In the genomic region with DNA sequence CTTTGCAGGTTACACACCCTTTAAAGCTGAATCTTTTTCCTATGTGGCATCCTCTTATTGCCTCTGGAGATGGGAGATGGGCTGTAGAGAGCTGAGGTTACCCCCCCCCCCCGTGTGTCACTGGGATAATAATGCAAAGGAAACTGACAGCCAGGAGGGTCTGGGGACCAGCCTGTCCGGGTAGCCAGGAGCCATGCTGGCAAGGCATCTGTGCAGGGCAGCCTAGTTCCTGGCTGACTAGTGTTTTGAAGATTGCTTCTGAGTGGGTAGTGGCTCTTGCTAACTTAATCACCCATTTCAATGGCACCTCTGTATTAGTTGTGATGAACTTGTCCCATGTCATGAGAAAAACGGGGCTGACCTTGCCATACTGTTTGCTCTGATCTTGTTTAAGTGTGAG, we compare ENCODE assay signal across 9 mouse cellular contexts. TPM values are rescaled to one million over a fixed set of nuclear protein-coding genes. Genes with fewer than 3 reads are reported as not detected.
DNase-seq lines count a peak whose midpoint lies in the region; ATAC-seq and TF ChIP-seq lines count a peak whose summit lies in the region.
"Had no signal": no experiment of that assay in that cellular context is flagged by ENCODE, and none has a peak within 500 bp of the region (broad histone marks: within the 10 kb centered on the region; RNA-seq: fewer than 3 reads in every experiment).

No protein-coding gene starts in this region.

- no peak for TF ChIP-seq POLR2A in kidney, adult 2 months (IDR thresholded peaks at IDR 0.05; ENCODE audit: low read depth, low read length)

- H3K36me3 ChIP-seq in kidney, adult 2 months (ENCODE audit: control insufficient read depth, insufficient read depth, low read length) = peaks cover 4% of the 10 kb centered on the region; the same call in 1 of the 2 replicates
- peaks cover 20% of the 10 kb centered on the region for H3K36me3 ChIP-seq in embryonic facial prominence, embryonic 14.5 days (ENCODE audit: control insufficient read depth, insufficient read depth, low read length)
- peaks cover 19% of the 10 kb centered on the region for H3K36me3 ChIP-seq in intestine, embryonic 14.5 days (ENCODE audit: control insufficient read depth, insufficient read depth, low read length)
- H3K36me3 ChIP-seq in midbrain, embryonic 16.5 days (ENCODE audit: control insufficient read depth, insufficient read depth, low read length) = 0 out of 2 replicates have a peak, but pooled peaks cover 3% of the 10 kb centered on the region

- peak overlapping the region; percentile 88 for H3K4me3 ChIP-seq in kidney, adult 2 months (ENCODE audit: insufficient read depth, low read depth, low read length)
- H3K4me3 ChIP-seq in embryonic facial prominence, embryonic 14.5 days (ENCODE audit: low read depth, low read length) = peak overlapping the region; percentile 93
- peak overlapping the region; percentile 89; the same call in 1 of the 2 replicates for H3K4me3 ChIP-seq in intestine, embryonic 14.5 days (ENCODE audit: low read depth, low read length)
- H3K4me3 ChIP-seq in midbrain, embryonic 16.5 days (ENCODE audit: low read depth, low read length) = peak overlapping the region; percentile 95

- no peak for DNase-seq in kidney, adult 2 months
- DNase-seq in kidney, adult 8-10 months = no peak
- DNase-seq in embryonic facial prominence, embryonic 14.5 days (ENCODE audit: low spot score) = no peak
- no peak for DNase-seq in intestine, embryonic 14.5 days (ENCODE audit: low spot score)
- no peak for DNase-seq in gastrocnemius, postnatal 10 days
- no peak for DNase-seq in urinary bladder, postnatal 10 days (ENCODE audit: low spot score)
- DNase-seq in left cerebral cortex, adult 11 months (ENCODE audit: low spot score) = no peak
- DNase-seq: adrenal gland, adult 8-10 months had no signal

- H3K27ac ChIP-seq in kidney, adult 2 months (ENCODE audit: insufficient read depth, low read depth, low read length) = 0 out of 2 replicates have a peak overlapping the region, but pooled peaks have one; percentile 10
- H3K27ac ChIP-seq in embryonic facial prominence, embryonic 14.5 days (replicated peaks; ENCODE audit: low read depth, low read length) = no peak overlapping the region
- H3K27ac ChIP-seq in intestine, embryonic 14.5 days (ENCODE audit: low read depth) = no peak overlapping the region
- no peak overlapping the region for H3K27ac ChIP-seq in midbrain, embryonic 16.5 days (ENCODE audit: low read length)

- H3K9ac ChIP-seq in embryonic facial prominence, embryonic 14.5 days (ENCODE audit: low read depth, low read length) = peak overlapping the region; percentile 86
- H3K9ac ChIP-seq in intestine, embryonic 14.5 days (ENCODE audit: low read length) = peak overlapping the region; percentile 81
- H3K9ac ChIP-seq in midbrain, embryonic 16.5 days (ENCODE audit: low read depth, low read length) = peak overlapping the region; percentile 79

- H3K4me1 ChIP-seq in kidney, adult 2 months (ENCODE audit: control insufficient read depth, insufficient read depth, low read length) = peaks cover 28% of the 10 kb centered on the region; the same call in 1 of the 2 replicates
- H3K4me1 ChIP-seq in embryonic facial prominence, embryonic 14.5 days (ENCODE audit: control insufficient read depth, insufficient read depth, low read length) = peaks cover 33% of the 10 kb centered on the region
- peaks cover 30% of the 10 kb centered on the region for H3K4me1 ChIP-seq in intestine, embryonic 14.5 days (replicated peaks; ENCODE audit: control insufficient read depth, insufficient read depth, low read length)
- H3K4me1 ChIP-seq in midbrain, embryonic 16.5 days (ENCODE audit: control insufficient read depth, insufficient read depth, low read length) = peaks cover 44% of the 10 kb centered on the region

- 36% methylated on average over 3 of the region's 3 CpGs for WGBS in kidney, adult 2 months
- WGBS in embryonic facial prominence, embryonic 14.5 days = 33% methylated on average over 3 of the region's 3 CpGs
- WGBS in intestine, embryonic 14.5 days = 48% methylated on average over 3 of the region's 3 CpGs
- 32% methylated on average over 3 of the region's 3 CpGs for WGBS in midbrain, embryonic 16.5 days

- H3K9me3 ChIP-seq in embryonic facial prominence, embryonic 14.5 days (ENCODE audit: control insufficient read depth, low read length) = no peaks in the 10 kb centered on the region
- no peaks in the 10 kb centered on the region for H3K9me3 ChIP-seq in intestine, embryonic 14.5 days (ENCODE audit: control insufficient read depth, low read length)
- H3K9me3 ChIP-seq in midbrain, embryonic 16.5 days (replicated peaks; ENCODE audit: control insufficient read depth, low read length, poor library complexity, severe bottlenecking) = no peaks in the 10 kb centered on the region

- TF ChIP-seq CTCF in kidney, adult 2 months (conservative IDR thresholded peaks at IDR 0.05; ENCODE audit: insufficient read depth, insufficient read length, low read depth, low read length) = no peak

- no peak for ATAC-seq in embryonic facial prominence, embryonic 14.5 days (ENCODE audit: low read depth)
- no peak for ATAC-seq in intestine, embryonic 14.5 days (replicated peaks; ENCODE audit: low FRiP score, low TSS enrichment, low read depth)
- ATAC-seq in midbrain, embryonic 16.5 days = no peak

- peak overlapping the region; percentile 78 for H3K4me2 ChIP-seq in embryonic facial prominence, embryonic 14.5 days (ENCODE audit: low read depth, low read length)
- H3K4me2 ChIP-seq in intestine, embryonic 14.5 days (ENCODE audit: low read length) = peak overlapping the region; percentile 63
- H3K4me2 ChIP-seq in midbrain, embryonic 16.5 days (ENCODE audit: low read length) = peak overlapping the region; percentile 94

- H3K27me3 ChIP-seq in kidney, adult 2 months (replicated peaks; ENCODE audit: control insufficient read depth, insufficient read depth, low read length) = no peaks in the 10 kb centered on the region
- no peaks in the 10 kb centered on the region for H3K27me3 ChIP-seq in embryonic facial prominence, embryonic 14.5 days (replicated peaks; ENCODE audit: control insufficient read depth, insufficient read depth, low read length)
- no peaks in the 10 kb centered on the region for H3K27me3 ChIP-seq in intestine, embryonic 14.5 days (replicated peaks; ENCODE audit: control insufficient read depth, insufficient read depth, low read length)
- no peaks in the 10 kb centered on the region for H3K27me3 ChIP-seq in midbrain, embryonic 16.5 days (ENCODE audit: control insufficient read depth, insufficient read depth, low read depth, low read length)

RNA-seq across cellular contexts. Expression of a gene that starts 1.7 kb away (rescaled TPM):
- polyA plus RNA-seq in kidney, adult 2 months (2012; rRNA removed) = 38.2 and 39.7 TPM in 2 replicates
- polyA plus RNA-seq in embryonic facial prominence, embryonic 14.5 days (2014; fragmentation: Nextera tagmentation; extraction: Ambion mirVana) = 34.3 and 39.8 TPM in 2 replicates
- 30.3 and 32.3 TPM in 2 replicates for polyA plus RNA-seq in intestine, embryonic 14.5 days (2014; fragmentation: Nextera tagmentation; extraction: Ambion mirVana)
- 19.0 and 22.5 TPM in 2 replicates for polyA plus RNA-seq in midbrain, embryonic 16.5 days (2015; fragmentation: Nextera tagmentation; extraction: Ambion mirVana)
- 10 to 100 TPM; 11.8 to 14.2 TPM for total RNA-seq in gastrocnemius, postnatal 10 days (2021)

RNA-seq across cellular contexts. Expression of a gene that starts 2.9 kb away (rescaled TPM):
- 73.8 and 80.4 TPM in 2 replicates for polyA plus RNA-seq in kidney, adult 2 months (2012; rRNA removed)
- 137 and 156 TPM in 2 replicates for polyA plus RNA-seq in embryonic facial prominence, embryonic 14.5 days (2014; fragmentation: Nextera tagmentation; extraction: Ambion mirVana)
- 127 and 142 TPM in 2 replicates for polyA plus RNA-seq in intestine, embryonic 14.5 days (2014; fragmentation: Nextera tagmentation; extraction: Ambion mirVana)
- 378 and 383 TPM in 2 replicates for polyA plus RNA-seq in midbrain, embryonic 16.5 days (2015; fragmentation: Nextera tagmentation; extraction: Ambion mirVana)
- 10 to 100 TPM; 65.1 to 69.1 TPM for total RNA-seq in gastrocnemius, postnatal 10 days (2021)

RNA-seq across cellular contexts. Expression of a gene that starts 48.3 kb away (rescaled TPM):
- 1.5 and 1.6 TPM in 2 replicates for polyA plus RNA-seq in kidney, adult 2 months (2012; rRNA removed)
- 1.8 and 3.6 TPM in 2 replicates for polyA plus RNA-seq in embryonic facial prominence, embryonic 14.5 days (2014; fragmentation: Nextera tagmentation; extraction: Ambion mirVana)
- 1.7 and 2.0 TPM in 2 replicates for polyA plus RNA-seq in intestine, embryonic 14.5 days (2014; fragmentation: Nextera tagmentation; extraction: Ambion mirVana)
- 1.4 and 2.7 TPM in 2 replicates for polyA plus RNA-seq in midbrain, embryonic 16.5 days (2015; fragmentation: Nextera tagmentation; extraction: Ambion mirVana)
- under 1 TPM; 0.35 to 0.56 TPM for total RNA-seq in gastrocnemius, postnatal 10 days (2021)

RNA-seq across cellular contexts. Expression of a gene that starts 57.5 kb away (rescaled TPM):
- polyA plus RNA-seq in kidney, adult 2 months (2012; rRNA removed) = 34.7 and 43.8 TPM in 2 replicates
- polyA plus RNA-seq in embryonic facial prominence, embryonic 14.5 days (2014; fragmentation: Nextera tagmentation; extraction: Ambion mirVana) = 3.7 and 4.6 TPM in 2 replicates
- 12.3 and 12.7 TPM in 2 replicates for polyA plus RNA-seq in intestine, embryonic 14.5 days (2014; fragmentation: Nextera tagmentation; extraction: Ambion mirVana)
- 10.7 and 11.8 TPM in 2 replicates for polyA plus RNA-seq in midbrain, embryonic 16.5 days (2015; fragmentation: Nextera tagmentation; extraction: Ambion mirVana)
- total RNA-seq in gastrocnemius, postnatal 10 days (2021) = 1 to 10 TPM; 1.2 to 1.5 TPM

RNA-seq across cellular contexts. Expression of a gene that starts 59.9 kb away (rescaled TPM):
- 69.8 and 72.0 TPM in 2 replicates for polyA plus RNA-seq in kidney, adult 2 months (2012; rRNA removed)
- polyA plus RNA-seq in embryonic facial prominence, embryonic 14.5 days (2014; fragmentation: Nextera tagmentation; extraction: Ambion mirVana) = 174 and 184 TPM in 2 replicates
- 154 and 176 TPM in 2 replicates for polyA plus RNA-seq in intestine, embryonic 14.5 days (2014; fragmentation: Nextera tagmentation; extraction: Ambion mirVana)
- polyA plus RNA-seq in midbrain, embryonic 16.5 days (2015; fragmentation: Nextera tagmentation; extraction: Ambion mirVana) = 313 and 332 TPM in 2 replicates
- 10 to 100 TPM; 88.3 TPM for total RNA-seq in gastrocnemius, postnatal 10 days (2021)
